Mouse (Mus musculus) urinary bladder, postnatal 4 days (tissue): Measurements from ENCODE around the gene Tgfbr3l.
"Not testable (repeated sequence)": the region's sequence is repeated elsewhere in the genome, so short reads cannot be mapped to it uniquely, and the experiment has no call there.

Experiments
- DNase-seq, 2 experiments: peaks; one replicate each; pipeline ENCODE4 v3.0.0; 2021 to 2022; ENCODE audit warnings: low spot score in 2 of 2

Gene Tgfbr3l

DNA sequence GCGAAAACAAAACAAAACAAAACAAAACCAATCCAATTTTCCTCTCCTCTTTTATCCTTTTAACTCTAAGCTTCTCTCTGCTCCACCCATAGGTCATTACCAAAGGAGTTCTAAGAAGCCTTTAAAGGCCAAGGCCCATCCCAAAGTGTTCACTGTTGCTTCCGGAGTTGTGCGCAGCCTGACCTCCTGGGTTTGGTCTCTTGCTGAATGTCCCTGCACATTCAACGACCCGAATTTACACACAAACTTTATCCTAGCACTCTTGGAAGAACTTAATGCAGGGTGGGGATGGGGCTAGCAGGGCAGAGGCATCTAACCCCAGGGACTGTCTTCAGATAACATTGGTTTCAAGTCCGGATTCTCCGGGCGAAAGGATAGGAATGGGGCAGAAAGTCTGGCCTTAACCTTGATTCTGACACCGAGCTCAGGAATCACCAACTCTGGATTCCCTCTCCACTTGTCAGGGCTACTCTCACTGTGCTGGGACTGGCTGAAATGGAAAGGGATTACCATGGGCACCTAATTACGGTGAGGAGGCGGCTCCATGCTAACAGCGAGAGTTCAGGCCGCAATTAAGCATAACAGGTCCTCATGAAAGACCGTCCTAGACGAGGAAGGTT lies 10.1 kb upstream of the Tgfbr3l start:
- no peak for DNase-seq

DNA sequence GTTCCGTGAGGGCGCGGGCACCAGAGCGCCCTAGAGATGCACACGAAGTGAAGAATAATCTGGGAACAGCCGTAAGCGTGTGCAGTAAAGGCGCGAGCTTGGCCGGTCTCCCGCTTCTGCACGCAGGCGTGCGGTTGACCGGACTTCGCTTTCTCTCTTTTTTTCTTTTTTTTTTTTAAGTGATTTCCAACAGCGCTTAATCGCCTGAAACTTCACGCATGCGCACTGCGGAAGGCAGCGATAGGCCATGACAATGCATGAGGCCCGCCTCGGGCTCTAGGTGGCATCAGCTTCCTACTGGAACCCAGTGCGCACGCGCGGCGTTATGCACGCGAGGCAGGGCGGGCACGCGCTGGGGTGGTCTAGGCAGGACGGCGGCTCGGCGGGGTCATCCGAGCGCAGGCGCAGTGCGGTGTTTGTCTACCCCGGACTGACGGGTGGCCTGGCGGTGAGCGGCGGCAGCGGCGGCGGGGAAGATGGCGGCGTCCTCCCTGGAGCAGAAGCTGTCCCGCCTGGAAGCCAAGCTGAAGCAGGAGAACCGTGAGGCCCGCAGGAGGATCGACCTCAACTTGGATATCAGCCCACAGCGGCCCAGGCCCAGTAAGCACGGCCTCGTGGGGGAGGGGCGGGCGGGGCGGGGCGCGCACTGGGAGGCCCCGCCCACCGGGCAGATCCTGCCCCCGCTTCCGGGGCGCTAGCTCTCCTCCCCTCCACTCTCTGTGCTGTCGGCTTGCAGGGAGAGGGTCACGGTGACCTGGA lies 9.4 kb upstream of the Tgfbr3l start, which contains the start of the genes Map2k7 and Gm49320:
Gene Map2k7, plus strand, starts transcription at position 307 of the 759 bp plus-strand sequence.
Gene Gm49320, plus strand, starts transcription at position 432 of the 759 bp plus-strand sequence.
- peak; percentile 100 for DNase-seq

DNA sequence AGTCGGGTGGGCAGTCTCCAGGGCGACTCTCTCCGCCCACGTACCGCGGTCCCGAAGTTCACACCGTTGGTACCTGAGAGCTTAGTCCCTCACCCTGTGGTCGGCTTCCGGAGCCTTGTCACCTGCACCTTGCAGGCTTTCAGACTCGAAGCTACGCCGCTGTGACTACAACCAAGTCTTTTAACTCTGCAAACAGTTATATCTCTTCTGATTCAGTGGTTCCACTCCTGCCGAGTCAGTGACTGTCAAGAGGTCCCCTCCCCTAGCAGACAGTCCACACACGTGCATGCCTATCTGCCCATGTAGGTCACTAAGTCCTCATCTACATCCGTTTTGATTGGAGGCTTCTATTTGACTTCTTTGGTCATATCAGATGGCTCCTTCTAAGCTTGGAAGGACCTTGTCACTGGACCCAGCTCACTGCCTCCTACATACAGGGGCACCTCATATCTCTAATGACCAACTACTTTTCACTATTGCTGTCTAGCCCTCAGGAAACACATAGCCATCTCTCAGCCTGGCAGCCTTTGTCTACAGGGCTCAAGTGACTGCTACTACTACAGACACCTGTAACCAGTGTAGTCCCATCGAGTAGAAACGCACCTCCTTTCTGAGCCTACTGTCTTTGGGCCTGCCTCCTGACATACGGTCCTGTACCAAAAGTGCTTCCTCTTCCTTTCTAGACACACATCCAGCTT lies 8.7 kb upstream of the Tgfbr3l start:
- DNase-seq: no peak

DNA sequence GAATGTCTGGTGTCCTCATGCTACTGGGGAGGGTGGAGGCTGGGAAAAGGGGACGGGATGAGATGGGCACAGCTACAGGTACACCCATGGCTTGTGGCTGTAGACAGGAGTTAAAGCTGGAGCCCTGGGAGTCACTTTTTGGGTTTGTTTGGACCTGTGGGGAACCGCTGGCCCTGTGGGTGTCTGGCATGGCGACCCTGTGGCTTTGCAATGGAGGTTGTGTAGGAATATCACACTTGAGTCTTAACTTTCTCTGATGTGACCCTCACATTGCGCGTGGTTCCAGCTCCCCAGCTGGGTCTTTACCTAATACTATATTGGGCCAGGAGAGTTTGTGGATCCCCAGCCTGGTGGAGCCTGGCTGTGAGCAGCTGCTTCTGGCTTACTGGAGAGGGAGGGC lies 3.0 kb upstream of the Tgfbr3l start:
- DNase-seq: no peak

DNA sequence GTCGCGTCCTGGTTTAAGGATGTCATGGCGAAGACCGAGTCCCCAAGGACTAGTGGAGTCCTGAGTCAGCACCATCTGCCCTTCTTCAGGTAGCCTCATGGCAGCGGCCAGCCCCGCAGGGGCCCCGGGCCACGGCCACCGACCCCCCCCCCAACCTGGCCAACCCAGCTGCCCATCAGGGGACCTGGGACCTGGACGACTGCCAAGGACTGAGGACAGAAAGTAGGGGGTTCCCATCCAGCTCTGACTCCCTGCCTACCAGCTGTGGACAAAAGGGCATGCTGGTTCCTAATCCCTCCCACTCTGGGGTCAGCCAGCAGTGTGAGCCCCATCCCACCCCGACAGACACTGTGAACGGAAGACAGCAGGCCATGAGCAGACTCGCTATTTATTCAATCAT lies 2.3 kb upstream of the Tgfbr3l start:
- DNase-seq: no peak

DNA sequence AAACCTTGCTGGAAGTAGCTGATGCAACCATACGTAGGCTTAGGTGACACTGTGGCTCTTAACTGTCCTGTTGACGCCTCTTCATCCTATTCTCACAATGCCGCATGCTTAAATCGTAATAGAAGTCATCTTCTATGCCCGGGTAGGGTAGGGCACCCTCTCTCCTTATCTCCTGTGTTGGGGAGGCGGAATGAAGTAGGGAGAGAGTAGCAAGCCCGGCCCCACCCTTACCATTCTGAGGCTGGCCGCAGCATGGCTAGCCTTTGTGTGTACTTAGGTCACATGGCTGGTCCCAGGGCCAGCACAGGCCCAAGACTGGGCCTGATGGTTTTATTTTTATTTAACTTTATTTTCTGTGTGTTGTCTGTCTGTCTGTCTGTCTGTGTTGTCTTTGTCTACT lies 773 bp upstream of the Tgfbr3l start:
- no peak for DNase-seq

DNA sequence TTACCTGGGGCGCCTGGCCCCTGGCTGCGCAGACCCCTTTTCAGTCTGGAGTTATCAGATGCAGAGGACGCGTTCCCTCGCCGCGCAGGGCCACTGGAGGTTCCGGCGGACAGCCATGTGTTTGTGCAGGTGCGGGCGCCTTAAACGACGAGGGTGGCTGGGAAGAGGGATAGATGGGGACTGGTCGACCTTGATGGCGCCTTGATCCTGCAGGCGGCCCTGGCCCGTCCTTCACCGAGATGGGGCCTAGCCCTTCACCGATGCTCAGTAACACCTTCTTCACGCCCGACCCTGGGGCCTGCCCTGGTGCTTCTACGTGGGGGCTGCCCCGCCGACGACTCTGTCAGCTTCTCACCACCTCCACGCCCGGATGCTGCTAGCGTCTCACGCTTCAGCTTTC lies 1.2 kb downstream of the Tgfbr3l start:
- DNase-seq: peak in 1 of 2 experiments; percentile 66

DNA sequence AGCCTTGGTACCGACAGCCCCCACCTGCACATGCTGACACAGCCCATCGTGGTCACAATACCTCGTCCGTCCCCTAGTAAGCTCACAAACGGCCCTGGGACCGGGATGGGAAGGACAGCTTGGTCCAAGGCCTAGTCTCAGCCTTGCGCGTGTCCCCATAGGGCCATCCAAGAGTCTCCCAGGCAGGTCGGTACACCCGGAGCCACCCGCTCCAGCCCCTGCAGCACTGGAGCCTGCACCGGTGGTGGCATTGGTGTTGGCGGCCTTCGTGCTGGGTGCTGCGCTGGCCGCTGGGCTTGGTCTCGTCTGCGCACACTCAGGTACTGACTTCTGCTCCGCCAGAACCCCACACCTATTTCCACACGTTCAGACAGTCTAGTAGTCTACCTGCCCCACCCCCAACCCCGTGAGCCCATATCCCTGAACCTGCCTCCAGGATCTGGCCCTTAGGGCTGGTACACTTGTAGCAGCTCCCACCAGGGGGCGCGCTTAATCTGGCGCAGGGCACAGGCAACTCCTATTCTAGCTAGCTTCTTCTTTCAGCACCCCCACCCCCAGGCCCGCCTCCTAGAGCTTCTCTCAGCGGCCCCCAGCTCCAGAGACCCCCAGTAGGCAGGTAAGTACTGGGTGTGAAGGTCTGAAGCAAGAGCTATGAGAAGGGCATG lies 2.4 kb downstream of the Tgfbr3l start:
- peak; percentile 75 to 89 for DNase-seq

DNA sequence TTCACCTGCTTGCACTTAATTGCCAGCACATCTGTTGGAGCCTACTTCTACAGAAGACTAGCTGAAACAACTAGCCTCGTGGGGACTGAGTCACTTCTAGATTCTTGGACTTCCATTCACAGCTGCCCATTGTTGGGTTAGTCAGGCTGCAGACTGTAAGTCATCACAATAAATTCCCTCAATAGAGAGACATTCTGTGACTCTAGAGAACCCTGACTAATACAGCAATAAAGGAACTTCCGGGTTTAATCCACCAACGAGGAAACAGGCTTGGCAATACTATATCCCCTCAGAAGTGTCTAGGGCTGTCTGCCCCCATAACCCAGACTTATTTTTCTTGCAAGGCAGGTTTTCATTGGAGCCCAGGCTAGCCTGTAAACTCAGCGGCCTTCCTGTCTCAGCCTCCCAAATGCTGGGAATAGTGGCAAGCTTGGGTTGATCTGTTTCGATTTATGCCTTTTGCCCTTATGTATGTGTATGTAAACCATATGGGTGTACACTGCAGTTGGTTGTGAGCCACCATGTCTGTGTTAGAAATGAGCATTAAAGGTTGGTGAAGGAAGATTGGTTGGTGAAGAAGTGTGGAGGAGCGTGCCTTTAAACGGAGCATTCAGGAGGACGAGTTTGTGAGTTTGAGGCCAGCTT lies 4.2 kb downstream of the Tgfbr3l start:
- DNase-seq: no peak

DNA sequence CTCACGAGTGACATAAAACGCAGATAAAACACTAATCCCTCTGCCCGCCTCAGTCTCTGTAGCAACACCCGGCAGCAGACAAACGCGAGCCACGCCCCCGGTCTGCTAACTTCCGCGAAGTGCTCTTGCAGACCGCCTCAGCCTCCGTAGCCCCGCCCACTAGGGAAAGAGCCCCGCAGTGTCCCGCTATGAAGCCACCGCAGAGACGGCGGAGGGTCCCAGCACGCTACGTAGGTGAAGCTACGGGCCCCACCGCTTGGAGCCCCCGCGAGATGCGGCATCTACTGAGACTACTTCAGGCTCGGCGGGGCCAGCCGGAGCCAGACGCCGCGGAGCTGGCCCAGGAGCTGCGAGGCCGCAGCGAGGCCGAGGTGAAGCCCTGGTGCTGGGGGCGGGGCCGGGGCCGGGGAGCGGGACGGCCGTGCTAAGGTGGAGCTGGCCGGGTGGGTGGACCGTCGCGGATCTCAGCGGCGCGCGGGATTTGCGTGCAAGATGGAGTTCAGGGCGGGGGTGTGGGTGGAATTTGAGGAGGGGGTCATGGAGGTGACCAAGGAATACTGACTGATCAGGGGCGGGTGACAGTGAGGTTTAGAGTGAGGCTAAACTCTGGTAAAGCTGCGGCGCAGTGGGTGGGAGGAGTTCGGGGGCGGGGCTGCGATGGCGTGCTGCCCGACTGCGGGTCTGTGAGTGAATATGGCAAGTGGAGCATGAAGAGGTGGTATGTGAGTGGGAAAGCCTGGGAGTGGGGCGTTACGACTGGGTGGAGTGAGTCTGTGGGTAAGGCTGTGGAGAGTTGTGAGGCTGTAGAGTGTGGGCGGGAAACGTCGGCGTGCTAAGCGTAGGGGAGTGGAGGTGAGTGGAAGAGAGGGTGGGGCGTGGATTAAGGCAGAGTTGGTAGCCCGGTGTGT lies 5.2 kb downstream of the Tgfbr3l start, which contains the start of gene Snapc2:
Gene Snapc2, plus strand, starts transcription at position 147 of the 908 bp plus-strand sequence.
- DNase-seq: peak; percentile 92 to 97

DNA sequence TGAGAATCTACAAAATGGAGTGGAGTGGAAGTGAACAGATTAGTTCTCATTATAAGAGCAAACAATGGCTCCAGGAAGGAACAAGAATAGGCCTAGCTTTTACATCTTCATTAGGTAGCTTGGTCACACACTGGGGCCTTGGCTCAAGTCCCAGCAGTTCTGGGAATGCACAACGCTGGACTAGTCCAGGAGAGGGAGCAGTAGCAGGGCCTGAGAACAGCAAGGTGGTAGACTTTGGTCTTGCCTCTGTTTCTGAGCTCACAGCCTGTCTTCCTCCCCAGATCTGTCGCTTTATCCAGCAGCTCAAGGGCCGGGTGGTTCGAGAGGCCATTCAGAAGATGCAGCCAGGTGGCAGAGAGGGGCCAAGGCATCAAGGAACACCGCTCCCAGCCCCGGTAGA lies 6.0 kb downstream of the Tgfbr3l start:
- DNase-seq: no peak

DNA sequence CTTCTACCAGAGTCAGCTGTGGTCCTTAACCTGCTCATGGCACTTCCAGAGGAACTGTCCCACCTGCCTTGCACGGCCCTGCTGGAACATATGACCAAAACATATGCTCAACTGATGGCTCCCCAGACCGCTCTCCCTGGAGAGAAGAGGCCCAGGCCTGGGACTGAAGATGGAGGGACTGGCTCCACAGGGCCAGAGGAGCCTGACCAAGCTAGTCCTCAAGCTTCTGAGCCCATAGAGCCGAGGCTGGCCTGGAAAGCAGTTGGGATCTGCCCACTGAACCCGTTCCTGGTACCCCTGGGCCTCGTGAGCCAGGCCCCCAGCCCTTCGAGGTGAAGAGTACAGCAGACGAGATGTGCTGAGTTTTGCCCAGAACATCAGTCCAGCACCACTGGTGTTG lies 7.5 kb downstream of the Tgfbr3l start:
- DNase-seq: not testable (repeated sequence)

DNA sequence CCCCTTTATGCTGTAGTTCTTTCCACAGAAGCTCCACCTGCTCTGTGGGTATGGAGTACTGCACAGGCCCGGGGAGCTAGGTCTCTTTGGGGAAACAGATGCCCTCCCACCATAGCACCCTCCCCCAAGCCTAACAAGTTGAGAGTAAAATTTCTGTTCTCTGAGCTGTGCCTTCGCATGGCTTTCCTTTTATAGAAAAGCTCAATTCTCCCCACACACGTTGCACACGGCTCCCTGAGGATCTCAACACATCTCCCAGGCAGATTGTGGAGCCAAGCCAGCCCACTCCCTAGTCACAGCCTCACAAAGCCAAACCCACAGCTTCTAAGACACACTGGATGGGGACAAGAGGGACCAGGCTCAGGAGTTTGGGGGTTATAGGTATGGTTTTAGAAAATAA lies 8.9 kb downstream of the Tgfbr3l start:
- DNase-seq: no peak

DNA sequence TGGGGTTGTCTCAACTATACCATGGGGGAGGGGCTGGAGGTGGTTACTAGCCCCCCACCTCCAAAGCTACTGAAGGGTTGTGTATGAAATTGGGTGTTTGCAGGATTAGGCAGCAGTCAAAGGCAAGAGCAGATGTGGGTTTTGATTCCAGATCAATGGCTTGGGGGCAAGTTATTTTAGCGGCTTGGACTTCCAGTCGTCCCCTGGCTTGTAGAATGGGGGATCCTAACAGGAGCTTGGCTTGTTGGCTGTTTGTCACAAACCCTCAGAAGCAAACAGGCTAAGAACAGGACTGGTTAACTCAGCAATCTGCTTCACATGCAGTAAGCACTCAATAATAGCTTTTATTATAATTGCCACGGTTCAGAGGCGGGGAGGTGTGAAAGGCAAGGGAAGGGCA lies 9.3 kb downstream of the Tgfbr3l start:
- no peak for DNase-seq

DNA sequence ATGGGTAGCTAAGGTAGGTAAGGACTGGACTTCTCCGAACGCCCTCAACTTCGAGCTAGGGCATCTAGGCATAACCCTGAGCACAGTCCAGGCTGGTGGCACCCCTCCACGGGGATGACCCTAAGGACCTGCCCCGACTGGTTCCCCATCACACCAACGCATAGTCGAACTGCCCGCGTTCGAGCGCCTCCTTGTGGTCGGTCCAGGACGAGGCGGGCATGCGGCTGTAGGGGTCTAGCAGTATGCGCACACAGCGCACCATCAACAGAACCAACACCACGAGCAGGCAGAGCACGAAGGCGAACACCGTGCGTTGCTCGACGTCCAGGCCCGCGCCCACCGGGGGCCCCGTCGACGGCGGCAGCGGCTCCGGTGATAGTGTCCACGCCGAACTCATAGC lies 10.2 kb downstream of the Tgfbr3l start:
- peak; percentile 70 to 86 for DNase-seq

DNA sequence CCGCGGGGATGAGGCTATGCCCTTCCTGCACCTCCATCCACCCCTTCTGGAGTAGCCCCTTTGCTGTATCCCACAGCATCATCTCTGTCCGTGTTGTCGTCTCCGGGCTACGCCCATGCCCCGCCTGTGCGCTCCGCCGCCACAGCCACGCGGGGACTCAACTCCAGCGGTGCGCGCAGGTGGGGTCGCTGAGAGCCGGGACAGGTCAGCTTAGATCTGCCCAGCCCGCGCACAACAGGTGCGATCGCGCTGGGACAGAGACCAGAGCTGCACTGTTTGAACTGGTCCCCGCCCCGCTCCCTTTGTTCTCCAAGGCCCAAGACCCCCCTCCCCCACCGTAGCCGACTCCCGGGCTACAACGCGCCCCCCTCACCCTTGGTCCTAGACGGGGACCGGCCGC lies 10.7 kb downstream of the Tgfbr3l start:
- DNase-seq: no peak

DNA sequence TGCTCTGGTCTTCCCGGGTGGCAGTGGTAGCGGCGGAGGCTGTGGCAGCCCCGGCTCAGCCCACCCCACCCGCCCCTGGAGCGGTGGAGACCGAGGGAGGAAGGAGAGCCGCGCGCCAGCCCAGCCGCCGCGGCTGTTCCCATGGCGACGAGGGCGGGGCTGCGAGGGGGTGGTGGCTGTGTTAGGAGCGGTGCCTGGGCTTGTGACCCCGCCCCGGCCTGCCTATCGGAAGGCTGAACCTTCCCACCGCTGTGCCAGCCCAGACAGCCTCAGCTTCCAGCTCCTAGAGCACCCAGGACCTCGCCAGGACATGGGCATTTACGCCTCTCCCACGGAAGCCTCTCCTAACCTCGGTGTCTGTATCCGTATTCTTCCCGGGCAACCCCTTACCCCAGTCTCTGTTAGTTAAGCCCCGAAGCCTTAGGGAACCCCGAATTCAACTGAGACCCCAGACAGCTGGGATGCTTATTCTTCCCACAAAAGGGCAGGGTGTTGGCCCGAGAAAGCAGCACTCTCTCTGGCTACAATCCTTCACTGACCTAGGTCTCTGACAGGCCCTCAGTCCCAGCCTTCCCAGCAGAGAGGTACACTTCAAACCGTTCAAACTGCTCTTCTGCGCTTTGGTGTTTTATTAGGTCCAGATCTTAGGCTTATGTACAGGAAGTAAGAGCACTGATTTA lies 11.3 kb downstream of the Tgfbr3l start, which contains the start of gene Ctxn1:
Gene Ctxn1, minus strand, starts transcription at position 150 of the 680 bp plus-strand sequence.
- DNase-seq: peak; percentile 91 to 98

DNA sequence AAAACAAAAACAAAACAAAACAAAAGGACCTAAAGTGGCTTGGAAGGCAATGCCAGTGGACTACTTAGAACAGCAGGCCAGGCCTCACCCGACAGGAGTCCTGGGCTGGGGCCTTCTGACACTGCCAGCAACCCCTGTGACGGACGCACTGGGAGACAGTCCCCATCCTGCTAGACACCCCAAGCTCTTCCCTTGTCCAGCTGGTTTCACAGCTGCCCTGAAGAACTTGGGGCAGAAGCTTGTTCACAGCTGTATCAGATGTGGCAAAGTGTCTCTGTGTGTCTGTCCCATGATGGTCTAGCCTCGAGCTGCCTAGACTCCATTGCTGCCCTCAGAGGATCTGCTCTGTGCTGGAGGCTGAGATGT lies 11.8 kb downstream of the Tgfbr3l start:
- no peak for DNase-seq

DNA sequence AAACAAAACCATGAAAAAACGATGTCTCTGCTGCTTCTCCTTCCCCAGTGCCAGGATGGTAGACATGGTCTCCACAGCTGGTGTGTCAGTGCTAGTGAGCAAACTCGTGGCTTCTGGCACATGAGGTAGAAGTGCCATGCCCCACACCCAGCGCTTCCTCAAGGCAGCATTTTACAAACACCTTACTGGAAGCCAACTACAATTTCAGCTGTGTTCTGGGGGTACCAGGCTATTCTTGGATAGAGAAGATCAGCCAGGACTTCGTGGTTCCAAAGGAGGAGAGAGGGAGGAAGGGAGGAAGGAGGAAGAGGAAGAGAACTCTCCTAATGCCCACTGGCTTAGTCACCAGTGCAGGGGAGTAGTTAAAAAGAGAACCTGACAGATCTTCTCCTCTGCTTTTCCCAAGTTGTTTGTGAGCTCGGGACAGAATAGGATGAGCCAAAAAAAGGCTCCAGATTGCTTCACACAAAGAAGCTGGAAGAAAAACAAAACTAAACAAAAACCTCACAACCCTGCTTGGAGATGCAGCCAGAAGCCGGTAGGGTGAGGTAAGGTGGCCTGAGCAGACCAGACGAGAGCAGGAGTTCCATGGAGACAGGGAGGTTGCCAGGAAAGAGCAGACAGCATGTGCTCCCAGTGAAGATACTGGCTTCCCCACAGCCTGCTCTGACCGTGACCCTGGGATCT lies 15.2 kb downstream of the Tgfbr3l start:
- DNase-seq: no peak
